Comparison of ENCODE assay signal across 8 mouse cellular contexts in genomic region chr6:90534701-90535475, GRCm38 (mm10). TPM values are rescaled to one million over a fixed set of nuclear protein-coding genes. Genes with fewer than 3 reads are reported as not detected.
DNase-seq lines count a peak whose midpoint lies in the region; ATAC-seq lines count a peak whose summit lies in the region.

No protein-coding gene starts in this region.

- H3K36me3 ChIP-seq in heart, embryonic 12.5 days = no peaks in the 10 kb centered on the region

- no peaks in the 10 kb centered on the region for H3K9me3 ChIP-seq in heart, embryonic 12.5 days (replicated peaks)

- H3K4me1 ChIP-seq in heart, embryonic 12.5 days (replicated peaks) = no peaks in the 10 kb centered on the region

- no peak overlapping the region for H3K4me2 ChIP-seq in heart, embryonic 12.5 days

- no peak overlapping the region for H3K4me3 ChIP-seq in heart, embryonic 12.5 days

- no peak for ATAC-seq in heart, embryonic 12.5 days (ENCODE audit: insufficient number of reproducible peaks, low FRiP score)
- no peak for ATAC-seq in granulocyte monocyte progenitor cell, adult 5-6 weeks (replicated peaks; ENCODE audit: poor library complexity, severe bottlenecking)

- 72% methylated on average over 8 of the region's 8 CpGs for WGBS in heart, embryonic 12.5 days

- peaks cover 16% of the 10 kb centered on the region; the same call in 1 of the 2 replicates for H3K27me3 ChIP-seq in heart, embryonic 12.5 days (replicated peaks)

- H3K27ac ChIP-seq in heart, embryonic 12.5 days (ENCODE audit: poor library complexity, severe bottlenecking) = no peak overlapping the region

- peak; percentile 55 for DNase-seq in heart, adult 8-10 months (ENCODE audit: low spot score)
- peak; percentile 27 to 43 for DNase-seq in frontal cortex, postnatal 25 days (ENCODE audit: low spot score in 2 of 2)
- peak; percentile 42 to 91 for DNase-seq in left cerebral cortex, adult 8-10 months (ENCODE audit: low spot score in 2 of 2)
- DNase-seq in right cerebral cortex, postnatal 36 days (ENCODE audit: low spot score in 2 of 2) = peak; percentile 69 to 70
- no peak for DNase-seq in urinary bladder, postnatal 36 days (ENCODE audit: low spot score in 2 of 2)
- no peak for DNase-seq in lung, postnatal 36 days

- no peak overlapping the region for H3K9ac ChIP-seq in heart, embryonic 12.5 days

RNA-seq across cellular contexts. Expression of gene Aldh1l1, which starts 48.7 kb away (rescaled TPM):
- 1 to 10 TPM; 1.8 to 5.1 (median 3.7) TPM for total RNA-seq in heart, adult 8-10 months (2022)
- polyA plus RNA-seq in heart, embryonic 12.5 days (2016; fragmentation: Nextera tagmentation; extraction: Ambion mirVana) = 1.1 and 2.1 TPM in 2 replicates
- total RNA-seq in left cerebral cortex, adult 8-10 months (2022) = 10 to 100 TPM; 44.9 to 68.4 (median 49.3) TPM
- total RNA-seq in granulocyte monocyte progenitor cell, adult 5-6 weeks (2014; fragmentation: Nextera tagmentation) = 4.0 and 9.5 TPM in 2 replicates
- 2.6 and 2.8 TPM in 2 replicates for total RNA-seq in granulocyte monocyte progenitor cell, adult 5-6 weeks (2017)

Comparison
In these comparisons a context has a peak if more than half of its experiments do, and no peak if none do; other contexts are left out.
1. DNase-seq: peak in heart, adult 8-10 months (single experiment), frontal cortex, postnatal 25 days (2 of 2), left cerebral cortex, adult 8-10 months (2 of 2) and right cerebral cortex, postnatal 36 days (2 of 2); none in urinary bladder, postnatal 36 days (0 of 2) and lung, postnatal 36 days (single experiment).
2. RNA of gene Aldh1l1, which starts 48.7 kb away (total RNA-seq): 44.9 to 68.4 TPM in left cerebral cortex, adult 8-10 months; 2.6 to 9.5 TPM in granulocyte monocyte progenitor cell, adult 5-6 weeks and 1.8 to 5.1 TPM in heart, adult 8-10 months; every median in the first group is over 4 times any median in the second.